Mouse (Mus musculus) hindbrain, embryonic 15.5 days (tissue): ENCODE measurements at regions not wholly inside any gene's neighbourhood (a gene's known extent, or its start where the extent isn't known, plus 50 kb on each side); places are given as distances from the start of the nearest gene placed in this dataset.

Experiments used
- ATAC-seq: fragments of 200-750 bp; cut with Nextera tagmentation; 2 replicates; pipeline ENCODE4 v1.8.0; 2017; ENCODE audit warnings: low read depth, moderate number of reproducible peaks, moderate TSS enrichment; ENCODE audit not compliant: low FRiP score
- H3K27ac ChIP-seq: fragments of 300-500 bp; sonication (generic); replicated peaks from 2 replicates; pipeline ENCODE4 v1.5.1; 2015; ENCODE audit warnings: mild to moderate bottlenecking, inconsistent platforms
- H3K27me3 ChIP-seq: fragments of 300-500 bp; sonication (generic); 2 replicates; pipeline ENCODE4 v1.6.1; 2015; ENCODE audit warnings: control low read depth, inconsistent platforms
- H3K36me3 ChIP-seq: fragments of 300-500 bp; sonication (generic); 2 replicates; pipeline ENCODE4 v1.6.1; 2015; ENCODE audit warnings: control low read depth, inconsistent platforms
- H3K4me1 ChIP-seq: fragments of 300-500 bp; sonication (generic); replicated peaks from 2 replicates; pipeline ENCODE4 v1.6.1; 2015; ENCODE audit warnings: control low read depth, inconsistent platforms
- H3K4me2 ChIP-seq: fragments of 300-500 bp; sonication (generic); 2 replicates; pipeline ENCODE4 v1.6.1; 2015; ENCODE audit warnings: moderate library complexity, mild to moderate bottlenecking, inconsistent platforms
- H3K4me3 ChIP-seq: fragments of 300-500 bp; sonication (generic); 2 replicates; pipeline ENCODE4 v1.5.1; 2015; ENCODE audit warnings: mild to moderate bottlenecking, inconsistent platforms
- H3K9ac ChIP-seq: fragments of 300-500 bp; sonication (generic); 2 replicates; pipeline ENCODE4 v1.6.1; 2015; ENCODE audit warnings: inconsistent platforms
- H3K9me3 ChIP-seq: fragments of 300-500 bp; sonication (generic); 2 replicates; pipeline ENCODE4 v1.6.1; 2016; ENCODE audit warnings: control low read depth, inconsistent platforms
- WGBS: fragments of 180-500 bp; shearing (Covaris S2); methylation state at CpG from one replicate; pipeline ENCODE4 v1.1.7; 2015; 5-methylcytosine and 5-hydroxymethylcytosine counted together

DNA sequence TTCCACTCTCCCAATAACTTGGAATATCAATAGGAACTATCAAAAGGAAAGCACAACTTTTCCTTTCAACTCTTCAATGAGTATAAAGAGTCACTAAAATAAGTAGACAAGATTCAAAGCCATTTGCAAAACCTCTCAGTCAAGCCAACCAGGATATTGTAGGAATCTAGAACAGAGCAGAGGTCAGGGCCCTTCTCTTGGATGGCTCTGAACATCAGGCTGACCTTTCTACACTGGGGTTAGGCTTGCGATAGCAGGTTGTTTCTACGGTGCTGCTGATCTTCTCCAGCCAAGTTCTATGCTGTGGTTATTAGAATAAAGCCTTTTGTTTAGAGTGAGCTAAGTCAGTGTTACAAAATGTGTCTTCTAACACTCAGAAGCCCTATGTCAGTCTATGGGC, 658.6 kb downstream of the Ofcc1 start:
- no peak overlapping the region for H3K4me3 ChIP-seq
- no peak overlapping the region for H3K27ac ChIP-seq
- H3K4me1 ChIP-seq: no peaks in the 10 kb centered on the region
- no peaks in the 10 kb centered on the region for H3K27me3 ChIP-seq
- no peaks in the 10 kb centered on the region for H3K9me3 ChIP-seq
- ATAC-seq: no peak
- H3K36me3 ChIP-seq: no peaks in the 10 kb centered on the region
- no peak overlapping the region for H3K9ac ChIP-seq
- H3K4me2 ChIP-seq: no peak overlapping the region
- WGBS: 95% methylated on average over 2 of the region's 2 CpGs

- 78% methylated on average over 3 of the region's 3 CpGs for WGBS
- no peak overlapping the region for H3K4me2 ChIP-seq
- ATAC-seq: no peak
- no peak overlapping the region for H3K27ac ChIP-seq
- H3K9me3 ChIP-seq: no peaks in the 10 kb centered on the region
- no peak overlapping the region for H3K4me3 ChIP-seq
- H3K4me1 ChIP-seq: no peaks in the 10 kb centered on the region
- no peaks in the 10 kb centered on the region for H3K27me3 ChIP-seq
- no peak overlapping the region for H3K9ac ChIP-seq
- H3K36me3 ChIP-seq: no peaks in the 10 kb centered on the region
Measured at GRCm38 (mm10) chr13:39691291-39692024, 669.8 kb downstream of the Ofcc1 start.

GRCm38 (mm10) chr13:39664548-39664947, 696.7 kb downstream of the Ofcc1 start:
- Histone ChIP-seq H3K27ac (no peak overlapping the region), H3K36me3 (no peaks in the 10 kb centered on the region), H3K9me3 (no peaks in the 10 kb centered on the region), H3K4me2 (no peak overlapping the region), H3K4me1 (no peaks in the 10 kb centered on the region), H3K27me3 (no peaks in the 10 kb centered on the region), H3K9ac (no peak overlapping the region), H3K4me3 (no peak overlapping the region)
- WGBS: 91% methylated on average over 1 of the region's 1 CpGs
- no peak for ATAC-seq

DNA sequence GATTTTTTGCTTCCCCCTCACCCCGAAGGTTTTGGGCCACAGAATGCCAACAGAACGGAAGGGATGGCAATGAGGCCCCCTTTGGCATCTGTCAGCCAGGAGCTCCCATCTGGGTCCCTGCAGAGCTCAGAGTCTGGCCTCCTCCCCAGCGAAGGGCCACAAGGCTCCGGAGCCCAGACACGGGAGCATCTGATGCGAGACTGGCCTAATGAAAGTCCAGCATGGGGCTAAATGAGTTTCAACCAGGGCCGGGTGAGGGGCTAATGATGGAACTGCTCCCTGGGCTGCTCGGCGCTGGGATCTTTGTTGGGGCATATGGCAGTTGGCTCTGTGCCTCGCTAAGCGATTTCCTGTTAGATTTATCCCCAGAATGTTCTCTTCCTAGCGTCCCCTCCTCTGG, 688.8 kb upstream of the Slc35b3 start:
- no peak overlapping the region for H3K9ac ChIP-seq
- no peak overlapping the region for H3K27ac ChIP-seq
- peaks cover 3% of the 10 kb centered on the region for H3K4me1 ChIP-seq
- H3K27me3 ChIP-seq: 0 out of 2 replicates have a peak, but pooled peaks cover 6% of the 10 kb centered on the region
- H3K4me2 ChIP-seq: peak overlapping the region; percentile 30; the same call in 1 of the 2 replicates
- ATAC-seq: no peak; the same call in 1 of the 2 replicates
- 33% methylated on average over 12 of the region's 12 CpGs for WGBS
- no peak overlapping the region for H3K4me3 ChIP-seq
- H3K36me3 ChIP-seq: no peaks in the 10 kb centered on the region
- no peaks in the 10 kb centered on the region for H3K9me3 ChIP-seq

GRCm38 (mm10) chr13:39647367-39647766, 686.7 kb upstream of the Slc35b3 start:
- ATAC-seq: no peak; the same call in 1 of the 2 replicates
- no peak overlapping the region for H3K27ac ChIP-seq
- no peak overlapping the region for H3K9ac ChIP-seq
- H3K36me3 ChIP-seq: no peaks in the 10 kb centered on the region
- peaks cover 3% of the 10 kb centered on the region for H3K4me1 ChIP-seq
- no peaks in the 10 kb centered on the region for H3K9me3 ChIP-seq
- H3K4me3 ChIP-seq: no peak overlapping the region
- 22% methylated on average over 9 of the region's 9 CpGs for WGBS
- no peak overlapping the region for H3K4me2 ChIP-seq
- H3K27me3 ChIP-seq: 0 out of 2 replicates have a peak, but pooled peaks cover 6% of the 10 kb centered on the region

DNA sequence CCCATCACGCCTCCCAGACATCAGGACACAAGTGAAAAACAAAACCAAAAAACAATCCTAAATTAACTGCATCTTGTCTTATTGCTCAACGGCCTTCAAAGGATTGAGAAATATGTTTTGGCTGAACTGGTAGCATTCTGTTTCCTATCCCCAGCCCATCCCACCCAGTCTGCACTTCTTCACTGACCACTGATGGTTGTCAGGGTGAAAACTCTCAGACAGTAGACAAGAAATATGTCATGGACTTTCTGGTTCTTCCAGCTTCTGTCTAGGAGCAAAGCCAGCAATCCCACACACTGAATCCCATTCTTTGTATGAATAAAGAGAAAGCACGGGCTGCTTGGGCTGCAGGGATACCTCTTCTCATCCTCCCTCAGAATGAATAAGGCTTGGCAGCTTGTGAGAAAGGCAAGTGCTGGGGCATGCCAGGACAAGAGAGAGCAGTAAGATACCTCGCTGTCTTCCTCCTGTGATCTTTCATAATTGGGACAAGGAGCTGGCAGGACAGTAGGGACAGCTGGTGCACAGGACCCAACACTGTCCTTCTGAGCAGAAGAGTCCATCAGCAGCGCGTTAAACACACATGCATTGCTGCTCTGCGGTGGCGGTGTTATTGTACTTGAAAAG, 670.9 kb upstream of the Slc35b3 start:
- Histone ChIP-seq H3K4me2 (no peak overlapping the region), H3K27ac (no peak overlapping the region), H3K4me3 (no peak overlapping the region), H3K9me3 (no peaks in the 10 kb centered on the region), H3K9ac (no peak overlapping the region), H3K36me3 (no peaks in the 10 kb centered on the region), H3K27me3 (no peaks in the 10 kb centered on the region), H3K4me1 (no peaks in the 10 kb centered on the region)
- ATAC-seq: no peak
- WGBS: 69% methylated on average over 8 of the region's 8 CpGs
